Mouse (Mus musculus) heart, adult 2 months (tissue): ENCODE results near the gene Ak3. TPM values are rescaled to one million over a fixed set of nuclear protein-coding genes. Genes with fewer than 3 reads are reported as not detected.

ENCODE experiments used
- DNase-seq, 2 experiments: peaks; one replicate each; pipeline ENCODE4 v3.0.0; 2021
- H3K27ac ChIP-seq: fragments of 200-600 bp; 2 replicates; pipeline ENCODE4 v1.8.1; 2022
- H3K27me3 ChIP-seq: fragments of 200-500 bp; 2 replicates; pipeline ENCODE4 v1.6.1; 2012; ENCODE audit warnings: mild to moderate bottlenecking, low read length, inconsistent platforms, mixed read lengths; ENCODE audit not compliant: control insufficient read depth, insufficient read depth
- H3K36me3 ChIP-seq: fragments of 200-500 bp; 2 replicates; pipeline ENCODE4 v1.6.1; 2012; ENCODE audit warnings: low read length, inconsistent platforms; ENCODE audit not compliant: control insufficient read depth, insufficient read depth
- H3K4me1 ChIP-seq: fragments of 200-500 bp; 2 replicates; pipeline ENCODE4 v1.6.1; 2011; ENCODE audit warnings: low read length; ENCODE audit not compliant: control insufficient read depth, insufficient read depth
- H3K4me3 ChIP-seq: fragments of 200-600 bp; 2 replicates; pipeline ENCODE4 v1.8.1; 2022
- H3K79me2 ChIP-seq: fragments of 200-500 bp; replicated peaks from 2 replicates; pipeline ENCODE4 v1.6.1; 2012; ENCODE audit warnings: mild to moderate bottlenecking, inconsistent platforms, low read length, moderate library complexity, mixed read lengths; ENCODE audit not compliant: control insufficient read depth, insufficient read depth
- H3K9ac ChIP-seq: fragments of 200-500 bp; 2 replicates; pipeline ENCODE4 v1.6.1; 2012; ENCODE audit warnings: low read depth, mild to moderate bottlenecking, control low read depth, inconsistent platforms, low read length, mixed read lengths
- CTCF ChIP-seq: fragments of 200-600 bp; IDR thresholded peaks from 2 replicates; pipeline ENCODE4 v1.8.1; 2022; ENCODE audit warnings: antibody characterized with exemption, mild to moderate bottlenecking, moderate library complexity
- EP300 ChIP-seq: fragments of 200-500 bp; IDR thresholded peaks from 2 replicates; pipeline ENCODE4 v1.6.1; 2011; ENCODE audit warnings: low read depth, low read length, control low read depth; ENCODE audit not compliant: insufficient read depth
- POLR2A ChIP-seq: fragments of 200-500 bp; IDR thresholded peaks from 2 replicates; pipeline ENCODE4 v1.6.1; 2011; ENCODE audit warnings: mild to moderate bottlenecking, low read depth, low read length, control low read depth; ENCODE audit not compliant: insufficient read depth
- WGBS: fragments of 180-500 bp; shearing (Covaris S2); methylation state at CpG from one replicate; pipeline ENCODE4 v1.1.7; 2018; 5-methylcytosine and 5-hydroxymethylcytosine counted together
- intact Hi-C: fragments of 180-260 bp; cut with DNase I; formaldehyde crosslinking; loops from one replicate; pipeline ENCODE4 v1.15.1; 2025
- polyA plus RNA-seq: library from polyadenylated mRNA; depleted of rRNA; stranded (reverse); fragments of >200 nt; gene quantifications from 2 replicates; pipeline ENCODE4 v1.2.3, GENCODE M21; 2012
- total RNA-seq, 2 experiments: library from RNA; stranded (reverse); gene quantifications; 2 replicates each; pipeline ENCODE4 v1.2.3; 2021

Gene Ak3
- total and polyA plus RNA-seq, 3 experiments: 70.1 to 101 (median 85.8) TPM

DNA sequence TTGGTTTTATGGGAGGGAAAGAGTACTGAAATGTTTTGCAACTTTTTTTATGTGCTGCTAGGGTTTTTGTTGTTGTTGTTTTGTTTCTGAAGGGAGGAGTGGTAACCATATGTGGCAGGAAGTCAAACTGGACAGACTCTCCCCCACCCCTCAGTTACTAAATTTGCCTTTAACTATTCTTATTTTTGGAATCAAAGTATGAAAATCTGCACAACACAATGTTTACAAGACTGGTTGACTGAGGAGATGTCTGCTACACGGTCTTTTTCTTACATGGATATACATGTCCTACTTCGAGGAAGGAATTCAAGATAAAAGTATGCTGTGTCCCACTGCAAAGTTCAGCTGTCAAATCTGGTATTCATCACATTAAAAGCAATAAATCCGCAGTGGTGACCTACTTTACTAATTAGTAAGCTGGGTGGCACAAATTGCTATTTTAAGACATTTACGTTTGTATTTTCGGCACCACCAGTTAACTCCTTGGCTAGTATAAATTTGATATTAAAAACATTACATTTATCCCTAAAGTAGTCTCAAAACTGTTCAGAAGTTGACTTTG is 31.5 kb downstream of the Ak3 start:
- WGBS: 39% methylated on average over 5 of the region's 5 CpGs
- Histone ChIP-seq H3K9ac (no peak overlapping the region), H3K36me3 (peaks cover 30% of the 10 kb centered on the region)

DNA sequence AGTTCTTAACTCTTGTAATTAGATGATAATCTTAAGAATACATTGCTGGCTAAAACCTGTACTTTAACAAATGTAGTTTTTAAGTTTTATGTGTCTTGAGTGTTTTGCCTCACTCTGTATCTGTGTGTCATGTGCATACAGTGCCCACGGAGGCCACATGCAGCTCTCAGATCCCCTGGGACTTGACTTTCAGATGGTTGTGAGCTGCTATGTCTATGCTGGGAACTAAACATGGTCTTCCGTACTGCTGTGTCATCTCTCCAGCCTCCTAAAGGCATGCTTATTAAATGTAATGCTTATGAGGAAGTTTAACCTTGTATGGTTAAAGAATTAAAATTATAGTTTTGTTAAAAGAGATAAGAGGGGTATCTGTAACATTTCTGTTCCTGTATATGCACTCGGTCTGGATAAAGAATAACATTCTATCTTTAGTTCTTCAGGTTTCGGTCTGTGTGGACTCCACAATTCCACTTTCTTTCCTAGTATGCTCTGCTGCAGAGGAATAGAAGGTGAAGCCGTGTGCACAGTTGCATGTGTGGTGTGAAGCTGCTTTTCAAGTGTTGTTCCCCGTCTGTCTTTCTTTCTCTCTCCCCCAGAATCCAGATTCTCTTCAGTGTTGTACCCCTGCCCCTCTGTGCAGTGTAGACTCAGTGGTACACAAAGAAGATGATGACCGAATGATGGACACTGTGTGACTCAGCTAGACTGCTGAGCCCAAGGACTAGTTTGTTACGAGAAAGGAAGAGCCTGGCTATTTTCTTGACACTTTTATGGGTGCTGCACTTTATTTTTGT is 32.2 kb downstream of the Ak3 start:
- no peak overlapping the region for H3K9ac ChIP-seq
- H3K27me3 ChIP-seq: no peaks in the 10 kb centered on the region
- H3K79me2 ChIP-seq: no peaks in the 10 kb centered on the region
- 66% methylated on average over 8 of the region's 8 CpGs for WGBS
- peak overlapping the region; percentile 15 for H3K27ac ChIP-seq
- H3K4me1 ChIP-seq: peaks cover 3% of the 10 kb centered on the region
- no peak for DNase-seq
- H3K36me3 ChIP-seq: peaks cover 30% of the 10 kb centered on the region
- TF ChIP-seq CTCF (no peak), POLR2A (no peak), EP300 (no peak)
- intact Hi-C loops: no loop called here
- no peak overlapping the region for H3K4me3 ChIP-seq

More for the DNA sequence above, 31.5 kb downstream of the Ak3 start:
- H3K27me3 ChIP-seq: no peaks in the 10 kb centered on the region
- TF ChIP-seq CTCF: no peak
- peak overlapping the region; percentile 7 for H3K27ac ChIP-seq
- intact Hi-C loops: no loop called here
- DNase-seq: no peak
- H3K4me3 ChIP-seq: no peak overlapping the region
- H3K4me1 ChIP-seq: peaks cover 3% of the 10 kb centered on the region
- H3K79me2 ChIP-seq: no peaks in the 10 kb centered on the region

DNA sequence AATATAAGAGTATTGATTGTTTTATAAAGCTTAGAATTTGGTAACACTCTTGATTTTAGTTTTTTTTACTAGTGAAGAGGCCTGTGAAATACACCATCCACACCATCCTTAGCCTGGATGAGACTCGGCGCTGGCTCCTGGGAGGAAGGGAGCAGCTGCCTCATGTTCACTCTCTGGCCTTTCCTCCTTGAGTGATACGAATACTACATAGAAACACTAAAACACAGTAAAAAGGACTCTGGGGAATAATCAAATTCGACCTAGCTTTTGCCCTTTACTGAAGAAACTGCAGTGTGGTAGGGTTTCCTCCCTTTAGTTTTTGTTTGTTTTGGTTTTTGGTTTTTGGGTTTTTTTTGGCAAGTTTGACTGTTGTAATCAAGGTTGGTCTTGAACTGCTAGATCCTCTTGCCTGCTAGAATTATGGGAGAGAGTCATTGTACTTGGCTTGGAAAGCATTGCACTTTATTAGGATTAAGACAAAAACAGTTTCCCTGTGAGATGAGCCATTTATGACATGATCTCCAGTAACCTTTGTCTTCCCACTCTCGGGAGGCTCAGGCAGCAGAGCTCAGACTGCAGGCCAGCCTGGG is 33.2 kb downstream of the Ak3 start:
- Histone ChIP-seq H3K4me3 (no peak overlapping the region), H3K9ac (no peak overlapping the region), H3K4me1 (peaks cover 3% of the 10 kb centered on the region), H3K27me3 (no peaks in the 10 kb centered on the region), H3K27ac (no peak overlapping the region), H3K36me3 (peaks cover 30% of the 10 kb centered on the region), H3K79me2 (no peaks in the 10 kb centered on the region)
- TF ChIP-seq EP300 (no peak), POLR2A (no peak), CTCF (no peak)
- no peak for DNase-seq
- intact Hi-C loops: no loop called here
- 60% methylated on average over 5 of the region's 5 CpGs for WGBS

DNA sequence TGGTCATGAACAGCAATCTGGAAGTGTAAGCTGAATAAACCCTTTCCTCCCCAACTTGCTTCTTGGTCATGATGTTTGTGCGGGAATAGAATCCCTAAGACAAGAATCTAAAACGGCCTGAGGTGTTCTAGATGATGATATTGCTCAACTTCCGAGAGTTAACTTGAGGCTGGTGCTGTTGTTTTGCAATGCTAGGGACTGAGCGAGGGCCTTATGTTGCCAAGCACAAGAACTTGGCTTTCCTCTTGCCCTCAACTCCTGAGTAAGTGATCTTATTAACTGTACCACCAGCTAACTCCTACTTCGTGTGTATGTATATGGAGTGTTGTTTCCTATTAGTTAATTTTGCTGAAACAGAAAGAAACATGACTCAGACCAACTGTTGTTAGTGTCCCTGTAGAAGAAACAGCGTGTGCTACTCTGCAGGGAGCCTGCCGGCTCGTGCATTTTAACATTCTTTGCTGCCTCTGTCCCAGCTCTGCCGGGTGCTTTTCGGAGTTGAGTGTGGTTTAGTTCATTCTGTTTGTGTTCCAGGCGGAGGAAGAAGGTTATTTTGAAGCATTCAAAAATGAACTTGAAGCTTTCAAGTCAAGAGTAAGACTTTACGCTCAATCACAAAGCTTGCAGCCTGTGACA is 36.3 kb downstream of the Ak3 start:
- Histone ChIP-seq H3K27ac (no peak overlapping the region), H3K4me3 (no peak overlapping the region), H3K36me3 (peaks cover 27% of the 10 kb centered on the region), H3K79me2 (no peaks in the 10 kb centered on the region), H3K9ac (no peak overlapping the region), H3K27me3 (no peaks in the 10 kb centered on the region), H3K4me1 (peaks cover 2% of the 10 kb centered on the region)
- TF ChIP-seq POLR2A: no peak
- TF ChIP-seq EP300: no peak
- no peak for TF ChIP-seq CTCF
- 93% methylated on average over 12 of the region's 12 CpGs for WGBS
- DNase-seq: no peak
- intact Hi-C loops: no loop called here

DNA sequence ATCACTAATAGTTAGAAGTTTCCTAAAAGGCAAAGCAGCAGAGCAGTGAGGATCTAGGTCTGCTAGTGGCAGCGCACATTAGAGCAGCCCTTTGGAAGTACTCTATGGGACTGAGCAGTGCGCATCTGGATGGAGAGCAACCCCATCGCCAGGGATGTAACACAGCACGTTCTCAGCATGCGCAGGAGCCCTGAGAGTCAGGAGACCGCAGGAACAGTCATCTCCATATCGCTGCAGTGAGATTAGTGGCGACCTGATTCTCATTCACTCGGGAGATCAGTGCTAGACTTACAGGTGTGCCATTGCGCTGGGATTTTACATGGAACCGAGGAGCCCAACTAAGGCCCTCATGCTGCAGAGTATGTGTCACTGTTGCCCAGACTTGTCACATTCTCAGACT is 38.7 kb downstream of the Ak3 start:
- TF ChIP-seq POLR2A: no peak
- H3K27ac ChIP-seq: no peak overlapping the region
- H3K9ac ChIP-seq: no peak overlapping the region
- peaks cover 12% of the 10 kb centered on the region for H3K36me3 ChIP-seq
- H3K27me3 ChIP-seq: no peaks in the 10 kb centered on the region
- no peak overlapping the region for H3K4me3 ChIP-seq
- 93% methylated on average over 11 of the region's 11 CpGs for WGBS
- no peak for DNase-seq
- peaks cover 4% of the 10 kb centered on the region for H3K79me2 ChIP-seq
- no peaks in the 10 kb centered on the region; the same call in 1 of the 2 replicates for H3K4me1 ChIP-seq
- intact Hi-C loops: no loop called here
